Mouse (Mus musculus) embryonic fibroblast, embryonic 13.5 days (primary cell): ENCODE measurements around the gene Rcor1.

Source experiments
- CTCF ChIP-seq: IDR thresholded peaks from 2 replicates; pipeline ENCODE4 v1.5.1; 2011; ENCODE audit warnings: mild to moderate bottlenecking, control low read depth, low read length, moderate library complexity, borderline replicate concordance; ENCODE audit not compliant: insufficient read depth
- POLR2A ChIP-seq: IDR thresholded peaks from 2 replicates; pipeline ENCODE4 v1.6.1; 2011; ENCODE audit warnings: low read depth, mild to moderate bottlenecking, control low read depth, low read length, moderate library complexity

DNA sequence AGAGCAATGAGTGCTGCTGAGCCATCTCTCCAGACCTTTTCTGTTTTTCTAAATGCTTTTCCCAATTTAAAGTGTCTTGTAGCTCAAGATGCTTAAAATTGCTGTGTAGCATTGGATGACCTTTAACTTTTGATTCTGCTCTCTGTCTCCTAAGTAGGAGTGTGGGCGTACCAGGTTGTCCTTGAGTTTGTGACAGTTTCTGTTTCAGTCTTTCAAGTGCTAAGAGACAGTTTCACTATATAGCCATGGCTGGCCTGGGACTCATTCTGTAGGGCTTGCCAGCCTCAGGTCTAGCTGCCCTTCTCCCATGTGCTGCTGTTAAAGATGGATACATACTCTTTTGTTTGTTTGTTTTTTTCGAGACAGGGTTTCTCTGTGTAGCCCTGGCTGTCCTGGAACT, 9.1 kb downstream of the Rcor1 start:
- TF ChIP-seq POLR2A (no peak), CTCF (no peak)
